Mouse (Mus musculus) stomach, embryonic 14.5 days (tissue): Measurements from ENCODE around the gene Kirrel3. TPM values are rescaled to one million over a fixed set of nuclear protein-coding genes. Genes with fewer than 3 reads are reported as not detected.

Experiments used
- ATAC-seq: fragments of 200-750 bp; cut with Nextera tagmentation; 2 replicates; pipeline ENCODE4 v1.8.0; 2017; ENCODE audit warnings: low read depth, moderate TSS enrichment; ENCODE audit not compliant: insufficient number of reproducible peaks, insufficient read depth, low FRiP score
- H3K27ac ChIP-seq: fragments of 300-500 bp; sonication (generic); 2 replicates; pipeline ENCODE4 v1.5.1; 2014; ENCODE audit warnings: mild to moderate bottlenecking, low read length, moderate library complexity, mixed read lengths
- H3K27me3 ChIP-seq: fragments of 300-500 bp; sonication (generic); 2 replicates; pipeline ENCODE4 v1.6.1; 2014; ENCODE audit warnings: low read length, control low read depth, mixed read lengths; ENCODE audit not compliant: control insufficient read depth, insufficient read depth
- H3K36me3 ChIP-seq: fragments of 300-500 bp; sonication (generic); 2 replicates; pipeline ENCODE4 v1.6.1; 2014; ENCODE audit warnings: mild to moderate bottlenecking, control low read depth, low read length, moderate library complexity, mixed read lengths; ENCODE audit not compliant: control insufficient read depth, insufficient read depth
- H3K4me1 ChIP-seq: fragments of 300-500 bp; sonication (generic); 2 replicates; pipeline ENCODE4 v1.6.1; 2014; ENCODE audit warnings: low read length, control low read depth, mixed read lengths; ENCODE audit not compliant: control insufficient read depth, insufficient read depth
- H3K4me2 ChIP-seq: fragments of 300-500 bp; sonication (generic); replicated peaks from 2 replicates; pipeline ENCODE4 v1.6.1; 2014; ENCODE audit warnings: low read depth, low read length, control low read depth
- H3K4me3 ChIP-seq: fragments of 300-500 bp; sonication (generic); 2 replicates; pipeline ENCODE4 v1.5.1; 2014; ENCODE audit warnings: low read depth, low read length, control low read depth
- H3K9ac ChIP-seq: fragments of 300-500 bp; sonication (generic); replicated peaks from 2 replicates; pipeline ENCODE4 v1.6.1; 2014; ENCODE audit warnings: low read depth, mild to moderate bottlenecking, control low read depth, low read length, moderate library complexity, mixed read lengths
- H3K9me3 ChIP-seq: fragments of 300-500 bp; sonication (generic); 2 replicates; pipeline ENCODE4 v1.6.1; 2016; ENCODE audit warnings: low read depth, low read length, control low read depth; ENCODE audit not compliant: control insufficient read depth
- WGBS: fragments of 180-500 bp; shearing (Covaris S2); extraction: QIAGEN DNeasy Blood & Tissue Kit; methylation state at CpG from one replicate; pipeline ENCODE4 v1.1.7; 2014; 5-methylcytosine and 5-hydroxymethylcytosine counted together
- polyA plus RNA-seq: library from polyadenylated mRNA; unstranded; fragments of >200 nt; fragmentation: Nextera tagmentation; extraction: Ambion mirVana; gene quantifications from 2 replicates; pipeline ENCODE4 v1.2.1, GENCODE M21; 2014

Gene Kirrel3
- polyA plus RNA-seq, 1 experiment from 2014 or later: 6.3 TPM

GRCm38 (mm10) chr9:35058186-35058585 lies 572.5 kb downstream of the Kirrel3 start:
- no peak overlapping the region for H3K9ac ChIP-seq
- 91% methylated on average over 4 of the region's 4 CpGs for whole genome bisulfite sequencing
- ATAC-seq: no peak
- H3K36me3 ChIP-seq: peaks cover 2% of the 10 kb centered on the region; the same call in 1 of the 2 replicates
- no peak overlapping the region for H3K4me3 ChIP-seq
- no peak overlapping the region for H3K4me2 ChIP-seq
- H3K4me1 ChIP-seq: no peaks in the 10 kb centered on the region
- no peaks in the 10 kb centered on the region for H3K27me3 ChIP-seq
- no peak overlapping the region for H3K27ac ChIP-seq
- H3K9me3 ChIP-seq: no peaks in the 10 kb centered on the region

GRCm38 (mm10) chr9:35058596-35059354 lies 573.1 kb downstream of the Kirrel3 start:
- no peak overlapping the region for H3K4me3 ChIP-seq
- no peak for ATAC-seq

GRCm38 (mm10) chr9:35059881-35060280 lies 574.2 kb downstream of the Kirrel3 start:
- Histone ChIP-seq H3K9me3 (no peaks in the 10 kb centered on the region), H3K27ac (no peak overlapping the region), H3K27me3 (no peaks in the 10 kb centered on the region), H3K36me3 (no peaks in the 10 kb centered on the region), H3K4me2 (no peak overlapping the region), H3K4me1 (no peaks in the 10 kb centered on the region), H3K9ac (no peak overlapping the region), H3K4me3 (no peak overlapping the region)
- no peak for ATAC-seq
- 87% methylated on average over 5 of the region's 5 CpGs for WGBS

More at GRCm38 (mm10) chr9:35058596-35059354, 573.1 kb downstream of the Kirrel3 start:
- no peak overlapping the region for H3K4me2 ChIP-seq
- no peaks in the 10 kb centered on the region for H3K9me3 ChIP-seq
- peaks cover 2% of the 10 kb centered on the region; the same call in 1 of the 2 replicates for H3K36me3 ChIP-seq
- no peaks in the 10 kb centered on the region for H3K4me1 ChIP-seq
- no peak overlapping the region for H3K9ac ChIP-seq
- 98% methylated on average over 2 of the region's 2 CpGs for WGBS
- H3K27me3 ChIP-seq: no peaks in the 10 kb centered on the region
- no peak overlapping the region for H3K27ac ChIP-seq

GRCm38 (mm10) chr9:35061446-35061845 lies 575.8 kb downstream of the Kirrel3 start:
- WGBS: 77% methylated on average over 2 of the region's 2 CpGs
- no peak for ATAC-seq
- H3K4me2 ChIP-seq: no peak overlapping the region

More at GRCm38 (mm10) chr9:35061446-35061845, 575.8 kb downstream of the Kirrel3 start:
- Histone ChIP-seq H3K27me3 (no peaks in the 10 kb centered on the region), H3K4me1 (no peaks in the 10 kb centered on the region), H3K27ac (no peak overlapping the region), H3K9ac (no peak overlapping the region), H3K4me3 (no peak overlapping the region), H3K9me3 (no peaks in the 10 kb centered on the region), H3K36me3 (no peaks in the 10 kb centered on the region)
